Mouse (Mus musculus) retina, postnatal 1 day (tissue): ENCODE results near the gene Papss2.
"Not testable (repeated sequence)": the region's sequence is repeated elsewhere in the genome, so short reads cannot be mapped to it uniquely, and the experiment has no call there.

Source experiments
- DNase-seq: peaks from one replicate; pipeline ENCODE4 v3.0.0-alpha.2; 2012

The Papss2 gene

GRCm38 (mm10) chr19:32643642-32644041 is 48.1 kb downstream of the Papss2 start:
- no peak for DNase-seq

- DNase-seq: no peak
Measured at GRCm38 (mm10) chr19:32645939-32646338, 50.3 kb downstream of the Papss2 start.

- DNase-seq: no peak
Measured at GRCm38 (mm10) chr19:32646382-32646781, 50.8 kb downstream of the Papss2 start.

- peak; percentile 70 for DNase-seq
Measured at GRCm38 (mm10) chr19:32648019-32648571, 52.5 kb downstream of the Papss2 start.

GRCm38 (mm10) chr19:32651046-32651445 is 55.5 kb downstream of the Papss2 start:
- no peak for DNase-seq

GRCm38 (mm10) chr19:32653122-32653521 is 57.5 kb downstream of the Papss2 start:
- DNase-seq: no peak

GRCm38 (mm10) chr19:32653630-32654362 is 58.2 kb downstream of the Papss2 start:
- no peak for DNase-seq

- no peak for DNase-seq
Measured at GRCm38 (mm10) chr19:32659346-32659745, 63.8 kb downstream of the Papss2 start.

- DNase-seq: no peak
Measured at GRCm38 (mm10) chr19:32662936-32663335, 67.3 kb downstream of the Papss2 start.

- no peak for DNase-seq
Measured at GRCm38 (mm10) chr19:32665243-32665642, 69.7 kb downstream of the Papss2 start.

- not testable (repeated sequence) for DNase-seq
Measured at GRCm38 (mm10) chr19:32667830-32668229, 72.2 kb downstream of the Papss2 start.

GRCm38 (mm10) chr19:32675766-32676165 is 80.2 kb downstream of the Papss2 start:
- no peak for DNase-seq

GRCm38 (mm10) chr19:32680894-32681293 is 85.3 kb downstream of the Papss2 start:
- DNase-seq: no peak

GRCm38 (mm10) chr19:32683081-32683480 is 87.5 kb downstream of the Papss2 start:
- DNase-seq: no peak

- no peak for DNase-seq
Measured at GRCm38 (mm10) chr19:32687721-32688120, 92.1 kb downstream of the Papss2 start.

GRCm38 (mm10) chr19:32688227-32688626 is 92.6 kb downstream of the Papss2 start:
- DNase-seq: not testable (repeated sequence)

GRCm38 (mm10) chr19:32689724-32690123 is 94.1 kb downstream of the Papss2 start:
- DNase-seq: peak; percentile 38

GRCm38 (mm10) chr19:32696674-32697073 is 101.1 kb downstream of the Papss2 start:
- no peak for DNase-seq

GRCm38 (mm10) chr19:32702191-32702590 is 106.6 kb downstream of the Papss2 start:
- no peak for DNase-seq

GRCm38 (mm10) chr19:32708996-32709395 is 113.4 kb downstream of the Papss2 start:
- peak; percentile 27 for DNase-seq

- peak; percentile 51 for DNase-seq
Measured at GRCm38 (mm10) chr19:32710288-32710687, 114.7 kb downstream of the Papss2 start.

GRCm38 (mm10) chr19:32711761-32712541 is 116.4 kb downstream of the Papss2 start:
- peak; percentile 91 for DNase-seq

GRCm38 (mm10) chr19:32712588-32713042 is 117.0 kb downstream of the Papss2 start:
- peak; percentile 90 for DNase-seq

GRCm38 (mm10) chr19:32713471-32713870 is 117.9 kb downstream of the Papss2 start:
- no peak for DNase-seq
